Mouse (Mus musculus): Measurements from ENCODE around the gene Cmtm2b. TPM values are rescaled to one million over a fixed set of nuclear protein-coding genes. Genes with fewer than 3 reads are reported as not detected.
A peak's percentile ranks its signal among the peaks of the same experiment; 100 is the strongest.
"Not testable (repeated sequence)": the region's sequence is repeated elsewhere in the genome, so short reads cannot be mapped to it uniquely, and the experiment has no call there.

Gene Cmtm2b
- polyA plus RNA-seq, 1 experiment from 2014 or later, result not detected

DNA sequence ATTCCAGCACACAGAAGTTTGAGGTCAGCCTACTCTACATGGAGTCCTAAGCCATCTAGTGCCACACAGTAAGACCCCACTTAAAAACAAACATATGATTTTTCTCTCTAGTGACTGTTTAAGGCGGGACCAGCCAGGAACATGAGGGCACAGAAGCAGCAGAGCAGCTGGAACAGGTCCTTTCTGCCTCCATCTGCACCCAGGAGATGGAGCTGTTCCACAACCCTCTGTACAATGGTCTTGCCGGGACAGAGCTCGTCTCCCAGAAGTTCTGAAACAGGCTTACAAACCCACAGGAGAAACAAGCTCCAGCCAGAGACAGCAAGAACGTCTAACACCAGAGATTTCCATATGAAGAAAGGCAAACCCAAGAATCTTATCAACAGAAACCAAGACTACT lies 8.7 kb upstream of the Cmtm2b start:
- H3K27ac ChIP-seq, result no peak overlapping the region
- no peaks in the 10 kb centered on the region for H3K4me1 ChIP-seq (replicated peaks; ENCODE audit: insufficient read depth, low read length)
- 48% methylated on average over 4 of the region's 4 CpGs for WGBS
- no peaks in the 10 kb centered on the region for H3K36me3 ChIP-seq (ENCODE audit: insufficient read depth, low read length)
- H3K9me3 ChIP-seq (replicated peaks; ENCODE audit: low read length), result no peaks in the 10 kb centered on the region
- H3K4me2 ChIP-seq (ENCODE audit: low read length), result no peak overlapping the region
- no peak overlapping the region for H3K4me3 ChIP-seq (replicated peaks; ENCODE audit: low read depth, low read length)
- peak; percentile 25 for DNase-seq (ENCODE audit: low spot score)
- H3K9ac ChIP-seq (ENCODE audit: low read depth, low read length), result no peak overlapping the region
- no peak for ATAC-seq (replicated peaks; ENCODE audit: low FRiP score, low read depth)
- peak; percentile 56 for TF ChIP-seq CTCF (IDR thresholded peaks at IDR 0.05; ENCODE audit: low read depth)
- H3K27me3 ChIP-seq (ENCODE audit: insufficient read depth, low read length), result no peaks in the 10 kb centered on the region

DNA sequence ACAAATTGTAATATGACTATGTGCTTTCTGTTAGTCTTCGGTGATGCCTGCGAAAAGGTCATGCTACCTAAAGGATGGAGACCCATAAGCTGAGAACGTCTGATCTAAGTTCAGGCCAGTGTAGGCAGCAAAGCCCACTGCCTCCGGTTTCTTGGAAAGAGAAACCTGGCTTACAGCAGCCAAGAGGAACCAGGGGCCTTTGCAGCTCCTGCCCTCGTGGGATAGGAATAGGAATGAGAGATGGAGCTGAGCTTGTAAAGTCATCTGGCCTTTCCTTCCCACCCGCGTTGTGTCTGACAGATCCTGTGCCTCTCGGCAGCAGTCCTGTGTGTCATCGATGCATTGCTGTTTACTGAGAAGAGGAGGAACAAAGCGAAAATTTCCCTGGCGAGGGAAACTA lies 763 bp upstream of the Cmtm2b start, which contains the start of gene Gm11020:
TSS of gene Gm11020 (plus strand) at position 301 of the 400 bp plus-strand sequence.
- WGBS, result 83% methylated on average over 8 of the region's 11 CpGs
- not testable (repeated sequence) for ATAC-seq (replicated peaks; ENCODE audit: low FRiP score, low read depth)

DNA sequence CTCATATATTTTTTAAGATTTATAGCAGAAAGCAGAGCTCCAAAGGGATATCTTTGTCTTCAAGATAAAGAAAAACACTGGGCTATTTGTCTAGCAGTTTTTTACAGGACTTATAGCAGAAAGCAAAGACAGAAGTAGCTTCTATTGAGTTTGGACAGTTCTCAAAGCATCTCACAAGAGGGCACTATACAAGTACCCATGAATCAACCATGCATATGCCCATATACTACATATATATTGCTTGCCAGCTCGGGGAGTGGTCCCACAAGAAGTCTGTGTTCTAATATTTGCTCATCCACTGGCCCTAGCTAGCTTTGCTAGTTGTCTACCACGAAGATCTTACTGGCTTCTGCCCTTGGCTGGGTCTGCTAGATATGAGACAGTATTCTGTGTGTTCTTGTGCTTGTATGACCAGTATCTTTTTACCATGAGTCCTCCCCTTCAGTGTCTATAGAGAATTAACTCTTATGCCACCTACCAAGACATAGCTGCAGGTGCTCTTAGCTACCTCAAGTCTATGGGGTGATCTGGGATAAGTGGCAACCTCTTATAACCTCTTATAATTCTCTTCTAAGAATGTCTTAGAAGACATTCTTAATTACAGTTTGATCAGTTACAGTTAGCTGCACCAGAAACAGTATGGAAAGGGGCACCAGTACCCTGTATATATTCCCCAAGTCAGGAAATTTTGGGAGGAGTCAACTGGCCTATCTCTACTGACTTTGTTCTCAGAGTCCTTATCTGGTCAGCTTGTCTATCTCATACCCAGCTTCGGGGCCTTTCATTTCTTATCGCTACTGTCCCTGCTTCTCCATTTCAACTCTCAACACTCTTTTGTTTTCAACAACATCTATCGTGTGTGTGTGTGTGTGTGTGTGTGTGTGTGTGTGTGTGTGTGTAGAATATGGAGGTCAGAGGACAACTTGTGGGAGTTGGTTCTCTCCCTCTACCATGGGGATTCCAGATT lies 10.9 kb downstream of the Cmtm2b start:
- Histone ChIP-seq H3K27me3 (ENCODE audit: insufficient read depth, low read length) (no peaks in the 10 kb centered on the region), H3K4me1 (replicated peaks; ENCODE audit: insufficient read depth, low read length) (no peaks in the 10 kb centered on the region), H3K36me3 (ENCODE audit: insufficient read depth, low read length) (no peaks in the 10 kb centered on the region), H3K9me3 (replicated peaks; ENCODE audit: low read length) (no peaks in the 10 kb centered on the region), H3K9ac (ENCODE audit: low read depth, low read length) (no peak overlapping the region), H3K4me2 (ENCODE audit: low read length) (no peak overlapping the region), H3K4me3 (replicated peaks; ENCODE audit: low read depth, low read length) (no peak overlapping the region), H3K27ac (no peak overlapping the region)
- WGBS, result 76% methylated on average over 5 of the region's 5 CpGs
- DNase-seq (ENCODE audit: low spot score) (no peak), ATAC-seq (replicated peaks; ENCODE audit: low FRiP score, low read depth) (no peak)
- peak; percentile 27; the same call in 1 of the 2 replicates for TF ChIP-seq CTCF (IDR thresholded peaks at IDR 0.05; ENCODE audit: low read depth)

More for the DNA sequence above, 763 bp upstream of the Cmtm2b start, which contains the start of gene Gm11020:
- H3K36me3 ChIP-seq (ENCODE audit: insufficient read depth, low read length); H3K4me1 ChIP-seq (replicated peaks; ENCODE audit: insufficient read depth, low read length); H3K9me3 ChIP-seq (replicated peaks; ENCODE audit: low read length); H3K27ac ChIP-seq; H3K27me3 ChIP-seq (ENCODE audit: insufficient read depth, low read length); H3K4me3 ChIP-seq (replicated peaks; ENCODE audit: low read depth, low read length); H3K4me2 ChIP-seq (ENCODE audit: low read length); DNase-seq (ENCODE audit: low spot score); H3K9ac ChIP-seq (ENCODE audit: low read depth, low read length): not testable (repeated sequence)

DNA sequence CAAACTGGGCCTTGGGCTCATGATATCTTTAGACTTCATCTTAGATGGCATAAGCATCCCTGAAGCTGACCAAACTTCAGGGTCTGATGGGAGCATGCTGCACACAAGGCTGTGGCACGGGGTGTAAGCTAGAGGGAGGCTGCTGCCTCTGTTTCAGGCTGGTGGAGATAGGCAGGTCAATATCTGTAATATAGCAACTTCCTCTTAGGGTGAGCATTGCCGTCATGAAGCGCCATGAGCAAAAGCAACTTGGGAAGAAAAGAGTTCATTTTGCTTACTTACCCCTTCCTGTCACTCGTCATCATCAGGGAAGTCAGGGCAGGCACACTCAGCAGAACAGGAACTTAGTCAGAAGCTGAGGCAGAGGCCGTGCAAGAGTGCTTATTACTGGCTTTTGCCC lies 11.8 kb downstream of the Cmtm2b start:
- no peak for ATAC-seq (replicated peaks; ENCODE audit: low FRiP score, low read depth)
- no peaks in the 10 kb centered on the region for H3K9me3 ChIP-seq (replicated peaks; ENCODE audit: low read length)
- TF ChIP-seq CTCF (IDR thresholded peaks at IDR 0.05; ENCODE audit: low read depth), result no peak
- no peaks in the 10 kb centered on the region for H3K36me3 ChIP-seq (ENCODE audit: insufficient read depth, low read length)
- no peak overlapping the region for H3K4me3 ChIP-seq (replicated peaks; ENCODE audit: low read depth, low read length)
- no peak overlapping the region for H3K9ac ChIP-seq (ENCODE audit: low read depth, low read length)
- H3K4me1 ChIP-seq (replicated peaks; ENCODE audit: insufficient read depth, low read length), result no peaks in the 10 kb centered on the region
- H3K27me3 ChIP-seq (ENCODE audit: insufficient read depth, low read length), result no peaks in the 10 kb centered on the region
- DNase-seq (ENCODE audit: low spot score), result no peak
- no peak overlapping the region for H3K27ac ChIP-seq
- 72% methylated on average over 5 of the region's 5 CpGs for WGBS
- H3K4me2 ChIP-seq (ENCODE audit: low read length), result no peak overlapping the region

DNA sequence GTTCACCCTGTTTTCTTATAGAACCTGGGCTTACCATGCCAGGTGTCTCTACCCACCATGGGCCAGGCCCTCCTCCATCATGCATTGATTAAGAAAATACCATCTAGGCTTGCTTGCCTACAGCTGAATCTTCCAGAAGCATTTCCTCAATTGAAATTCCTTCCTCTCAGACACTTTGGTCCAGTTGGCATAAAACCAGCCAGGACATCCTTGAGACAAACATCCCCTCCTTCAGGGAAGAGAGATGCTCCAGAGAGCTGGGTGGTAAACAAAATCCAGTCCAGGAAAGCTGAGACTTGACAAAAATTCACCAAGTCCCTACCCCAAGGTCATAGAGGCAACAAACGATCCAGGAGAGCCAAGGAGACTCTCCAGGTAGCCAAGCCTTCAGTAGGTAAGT lies 12.2 kb downstream of the Cmtm2b start:
- TF ChIP-seq CTCF (IDR thresholded peaks at IDR 0.05; ENCODE audit: low read depth), result no peak
- Histone ChIP-seq H3K9me3 (replicated peaks; ENCODE audit: low read length) (no peaks in the 10 kb centered on the region), H3K36me3 (ENCODE audit: insufficient read depth, low read length) (no peaks in the 10 kb centered on the region), H3K27me3 (ENCODE audit: insufficient read depth, low read length) (no peaks in the 10 kb centered on the region), H3K4me1 (replicated peaks; ENCODE audit: insufficient read depth, low read length) (no peaks in the 10 kb centered on the region), H3K4me3 (replicated peaks; ENCODE audit: low read depth, low read length) (no peak overlapping the region), H3K4me2 (ENCODE audit: low read length) (no peak overlapping the region), H3K9ac (ENCODE audit: low read depth, low read length) (no peak overlapping the region), H3K27ac (no peak overlapping the region)
- DNase-seq (ENCODE audit: low spot score) (no peak), ATAC-seq (replicated peaks; ENCODE audit: low FRiP score, low read depth) (no peak)
- WGBS, result 60% methylated on average over 1 of the region's 1 CpGs

DNA sequence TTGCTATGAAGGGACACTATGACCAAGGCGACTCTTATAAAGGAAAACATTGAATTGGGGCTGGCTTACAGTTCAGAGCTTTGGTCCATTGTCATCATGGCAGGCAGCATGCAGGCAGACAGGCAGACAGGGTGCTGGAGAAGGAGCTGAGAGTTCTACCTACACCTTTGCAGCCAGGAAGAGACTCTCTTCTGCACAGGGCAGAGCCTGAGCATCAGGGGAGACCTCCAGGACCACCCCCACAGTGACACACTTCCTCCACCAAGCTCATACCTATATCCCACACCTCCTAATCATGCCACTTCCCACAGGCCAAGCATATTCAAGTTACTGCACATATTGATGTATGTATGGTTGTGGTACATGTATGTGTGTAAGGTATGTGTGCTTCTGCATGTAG lies 14.8 kb downstream of the Cmtm2b start:
- DNase-seq (ENCODE audit: low spot score) (no peak), ATAC-seq (replicated peaks; ENCODE audit: low FRiP score, low read depth) (no peak)
- Histone ChIP-seq H3K4me3 (replicated peaks; ENCODE audit: low read depth, low read length) (no peak overlapping the region), H3K9ac (ENCODE audit: low read depth, low read length) (no peak overlapping the region), H3K36me3 (ENCODE audit: insufficient read depth, low read length) (no peaks in the 10 kb centered on the region), H3K4me2 (ENCODE audit: low read length) (no peak overlapping the region), H3K27ac (no peak overlapping the region), H3K9me3 (replicated peaks; ENCODE audit: low read length) (no peaks in the 10 kb centered on the region), H3K27me3 (ENCODE audit: insufficient read depth, low read length) (no peaks in the 10 kb centered on the region), H3K4me1 (replicated peaks; ENCODE audit: insufficient read depth, low read length) (0 out of 2 replicates have a peak, but pooled peaks cover 10% of the 10 kb centered on the region)
- TF ChIP-seq CTCF (IDR thresholded peaks at IDR 0.05; ENCODE audit: low read depth), result no peak
- WGBS, result 94% methylated on average over 1 of the region's 1 CpGs

Data from kidney, postnatal 0 days (tissue).